Mouse (Mus musculus): ENCODE measurements around the gene Slc44a1.

Slc44a1 gene

DNA sequence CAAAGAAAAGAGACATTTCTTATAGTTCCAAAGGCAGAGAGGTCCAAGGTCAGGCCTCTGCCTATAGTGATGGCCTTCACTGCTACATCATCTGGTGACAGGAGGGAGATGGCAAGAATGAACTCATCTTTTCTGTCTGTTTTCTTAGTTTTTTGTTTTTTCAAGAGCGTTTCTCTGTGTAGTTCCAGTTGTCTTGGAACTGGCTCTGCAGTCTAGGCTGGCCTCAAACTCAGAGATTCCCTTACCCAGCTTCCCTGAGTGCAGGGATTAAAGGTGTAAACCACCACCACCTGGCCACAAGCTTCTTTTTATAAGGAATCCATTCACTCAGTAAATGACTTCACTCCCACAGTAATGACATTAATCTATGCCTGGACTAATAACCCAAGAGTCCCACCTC lies 148.7 kb downstream of the Slc44a1 start:
- Histone ChIP-seq H3K4me1 (replicated peaks; ENCODE audit: low read depth, low read length) (peaks cover 4% of the 10 kb centered on the region; the same call in 1 of the 2 replicates), H3K4me3 (replicated peaks; ENCODE audit: low read length) (no peak overlapping the region)
- TF ChIP-seq CTCF (conservative IDR thresholded peaks at IDR 0.05; ENCODE audit: low read length) (no peak), NANOG (IDR thresholded peaks at IDR 0.05; ENCODE audit: borderline replicate concordance, low read length) (no peak), POU5F1 (IDR thresholded peaks at IDR 0.05; ENCODE audit: borderline replicate concordance, low read length) (no peak)

DNA sequence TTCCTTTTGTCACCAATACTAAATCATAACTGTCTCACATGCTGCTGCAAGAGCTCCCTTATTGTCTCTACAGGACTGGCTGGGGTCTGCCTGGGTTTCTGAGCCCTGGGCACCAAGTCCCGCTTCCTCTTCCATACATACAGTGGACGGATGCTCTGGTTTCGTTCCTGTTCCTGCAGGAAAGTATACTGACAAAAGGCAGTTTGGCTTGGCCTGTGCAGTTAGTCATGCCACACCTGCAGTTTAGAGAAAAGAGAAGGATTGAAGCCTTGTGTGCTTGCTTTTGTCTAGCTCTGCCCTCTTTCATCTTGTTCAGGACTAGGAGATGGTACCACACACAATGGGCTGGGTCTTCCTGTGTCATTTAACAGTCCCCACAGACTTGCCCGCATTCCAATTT lies 149.3 kb downstream of the Slc44a1 start:
- H3K4me3 ChIP-seq (replicated peaks; ENCODE audit: low read length), result no peak overlapping the region
- TF ChIP-seq CTCF (conservative IDR thresholded peaks at IDR 0.05; ENCODE audit: low read length), result no peak
- no peak for TF ChIP-seq POU5F1 (IDR thresholded peaks at IDR 0.05; ENCODE audit: borderline replicate concordance, low read length)
- TF ChIP-seq NANOG (IDR thresholded peaks at IDR 0.05; ENCODE audit: borderline replicate concordance, low read length), result no peak
- no peaks in the 10 kb centered on the region for H3K27me3 ChIP-seq (ENCODE audit: insufficient read depth, low read length)
- H3K36me3 ChIP-seq (ENCODE audit: insufficient read depth, low read length), result no peaks in the 10 kb centered on the region
- H3K9me3 ChIP-seq (ENCODE audit: low read length), result no peaks in the 10 kb centered on the region
- H3K4me1 ChIP-seq (replicated peaks; ENCODE audit: low read depth, low read length), result peaks cover 6% of the 10 kb centered on the region; the same call in 1 of the 2 replicates

More for the DNA sequence above, 148.7 kb downstream of the Slc44a1 start:
- H3K36me3 ChIP-seq (ENCODE audit: insufficient read depth, low read length), result no peaks in the 10 kb centered on the region
- no peaks in the 10 kb centered on the region for H3K27me3 ChIP-seq (ENCODE audit: insufficient read depth, low read length)
- H3K9me3 ChIP-seq (ENCODE audit: low read length), result no peaks in the 10 kb centered on the region

DNA sequence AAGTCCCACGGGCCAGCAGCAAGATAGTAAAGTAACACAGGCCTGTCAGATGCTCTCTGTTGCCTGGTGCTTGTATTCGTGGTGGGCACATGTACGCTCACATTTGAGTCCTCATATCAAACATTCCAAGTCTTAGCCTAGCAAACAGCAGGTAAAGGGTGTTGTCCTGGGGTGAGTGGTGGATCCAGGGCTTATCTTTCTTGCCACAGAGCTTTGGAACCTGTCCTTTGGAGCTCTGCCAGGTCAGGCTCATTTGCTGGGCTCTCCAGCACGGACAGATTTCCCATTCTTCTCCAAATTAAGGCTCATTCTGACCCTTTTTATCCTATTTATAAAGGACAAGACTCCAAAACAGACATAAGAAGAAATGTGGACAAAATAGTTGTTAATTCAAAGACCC lies 149.9 kb downstream of the Slc44a1 start:
- TF ChIP-seq NANOG (IDR thresholded peaks at IDR 0.05; ENCODE audit: borderline replicate concordance, low read length), result no peak
- no peak for TF ChIP-seq POU5F1 (IDR thresholded peaks at IDR 0.05; ENCODE audit: borderline replicate concordance, low read length)
- no peak for TF ChIP-seq CTCF (conservative IDR thresholded peaks at IDR 0.05; ENCODE audit: low read length)
- no peaks in the 10 kb centered on the region; the same call in 1 of the 2 replicates for H3K27me3 ChIP-seq (ENCODE audit: insufficient read depth, low read length)
- no peak overlapping the region for H3K4me3 ChIP-seq (replicated peaks; ENCODE audit: low read length)
- H3K4me1 ChIP-seq (replicated peaks; ENCODE audit: low read depth, low read length), result peaks cover 6% of the 10 kb centered on the region; the same call in 1 of the 2 replicates
- no peaks in the 10 kb centered on the region for H3K36me3 ChIP-seq (ENCODE audit: insufficient read depth, low read length)
- H3K9me3 ChIP-seq (ENCODE audit: low read length), result no peaks in the 10 kb centered on the region

DNA sequence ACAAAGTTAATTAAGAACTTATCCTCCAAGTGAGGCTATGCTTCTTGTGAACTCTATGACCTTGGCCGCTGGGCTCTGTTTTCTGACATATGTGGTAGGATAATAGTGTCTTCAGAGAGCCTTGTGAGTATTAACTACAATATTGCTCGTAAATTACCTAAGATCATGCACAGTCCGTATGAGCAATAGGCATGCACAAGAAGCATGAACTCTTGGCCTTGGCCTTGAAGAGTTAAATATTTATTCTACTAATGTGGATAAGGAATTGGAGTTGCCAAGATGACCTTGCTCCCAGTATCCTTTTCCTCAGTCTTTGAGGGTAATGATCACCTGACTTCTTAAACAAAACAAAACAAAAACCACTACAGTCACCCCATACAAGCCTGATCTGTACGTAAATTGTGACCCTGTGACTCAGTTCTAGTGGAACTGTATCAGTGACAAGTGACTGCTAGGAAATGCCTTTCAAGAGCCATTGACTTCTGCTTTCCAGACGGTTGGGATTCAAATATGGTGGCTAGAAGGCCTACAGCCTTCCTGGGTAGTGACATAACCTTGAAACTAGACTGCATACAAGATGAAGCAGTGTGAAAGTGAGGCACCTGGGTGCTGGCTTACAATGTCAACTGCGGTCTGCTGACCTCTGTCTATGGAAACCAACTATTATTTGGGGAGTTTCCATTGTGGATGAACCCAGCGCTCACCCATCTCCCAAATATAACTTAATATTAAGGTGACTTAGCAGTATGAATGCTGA lies 150.7 kb downstream of the Slc44a1 start:
- H3K4me1 ChIP-seq (replicated peaks; ENCODE audit: low read depth, low read length), result peaks cover 6% of the 10 kb centered on the region
- no peaks in the 10 kb centered on the region for H3K36me3 ChIP-seq (ENCODE audit: insufficient read depth, low read length)
- H3K4me3 ChIP-seq (replicated peaks; ENCODE audit: low read length), result no peak overlapping the region
- H3K27me3 ChIP-seq (ENCODE audit: insufficient read depth, low read length), result peaks cover 3% of the 10 kb centered on the region; the same call in 1 of the 2 replicates
- no peak for TF ChIP-seq CTCF (conservative IDR thresholded peaks at IDR 0.05; ENCODE audit: low read length)
- TF ChIP-seq POU5F1 (IDR thresholded peaks at IDR 0.05; ENCODE audit: borderline replicate concordance, low read length), result no peak
- TF ChIP-seq NANOG (IDR thresholded peaks at IDR 0.05; ENCODE audit: borderline replicate concordance, low read length), result no peak
- no peaks in the 10 kb centered on the region for H3K9me3 ChIP-seq (ENCODE audit: low read length)

DNA sequence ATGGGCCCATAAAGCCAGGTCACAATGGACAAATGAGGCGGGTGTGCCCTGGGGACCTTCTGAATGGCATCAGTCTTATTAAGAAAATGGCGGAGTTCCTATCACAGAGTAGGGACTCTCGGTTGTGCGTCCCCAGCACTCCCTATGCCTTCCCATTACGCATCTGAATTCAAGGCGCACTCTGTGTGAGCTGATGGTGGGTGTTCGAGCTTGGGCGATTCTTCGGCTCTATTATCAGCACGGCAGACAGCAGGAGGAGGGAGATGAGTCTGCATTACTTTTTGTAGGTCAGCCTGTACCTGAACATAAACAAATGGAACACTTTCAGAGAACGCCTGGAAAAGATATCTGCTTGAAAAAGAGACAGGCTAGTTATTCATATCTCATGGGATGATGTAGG lies 151.3 kb downstream of the Slc44a1 start:
- Histone ChIP-seq H3K4me3 (replicated peaks; ENCODE audit: low read length) (no peak overlapping the region), H3K27me3 (ENCODE audit: insufficient read depth, low read length) (peaks cover 3% of the 10 kb centered on the region; the same call in 1 of the 2 replicates), H3K36me3 (ENCODE audit: insufficient read depth, low read length) (no peaks in the 10 kb centered on the region), H3K4me1 (replicated peaks; ENCODE audit: low read depth, low read length) (peaks cover 13% of the 10 kb centered on the region), H3K9me3 (ENCODE audit: low read length) (no peaks in the 10 kb centered on the region)
- no peak for TF ChIP-seq NANOG (IDR thresholded peaks at IDR 0.05; ENCODE audit: borderline replicate concordance, low read length)
- TF ChIP-seq POU5F1 (IDR thresholded peaks at IDR 0.05; ENCODE audit: borderline replicate concordance, low read length), result no peak
- TF ChIP-seq CTCF (conservative IDR thresholded peaks at IDR 0.05; ENCODE audit: low read length), result no peak

DNA sequence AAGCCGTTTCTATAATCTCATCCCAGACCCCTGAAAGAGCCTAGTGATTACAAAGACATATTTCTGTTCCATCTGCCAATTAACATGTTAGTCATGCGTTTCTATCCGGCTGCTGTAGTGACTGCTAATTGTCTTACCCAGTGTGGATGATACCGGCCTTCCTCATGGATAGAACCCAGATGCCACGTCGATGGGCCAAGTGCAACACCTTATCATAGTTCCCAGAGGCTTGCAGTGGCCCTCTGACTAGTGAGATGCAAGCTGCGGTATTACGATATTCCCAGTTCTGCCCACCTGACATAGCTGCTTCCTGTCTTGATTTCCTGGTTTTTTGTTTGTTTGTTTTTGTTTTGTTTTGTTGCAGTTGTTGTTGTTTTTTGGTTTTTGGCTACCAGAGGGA lies 151.7 kb downstream of the Slc44a1 start:
- Histone ChIP-seq H3K36me3 (ENCODE audit: insufficient read depth, low read length) (no peaks in the 10 kb centered on the region), H3K4me1 (replicated peaks; ENCODE audit: low read depth, low read length) (peaks cover 17% of the 10 kb centered on the region), H3K9me3 (ENCODE audit: low read length) (no peaks in the 10 kb centered on the region), H3K4me3 (replicated peaks; ENCODE audit: low read length) (no peak overlapping the region), H3K27me3 (ENCODE audit: insufficient read depth, low read length) (peaks cover 3% of the 10 kb centered on the region; the same call in 1 of the 2 replicates)
- no peak for TF ChIP-seq NANOG (IDR thresholded peaks at IDR 0.05; ENCODE audit: borderline replicate concordance, low read length)
- no peak for TF ChIP-seq CTCF (conservative IDR thresholded peaks at IDR 0.05; ENCODE audit: low read length)
- no peak for TF ChIP-seq POU5F1 (IDR thresholded peaks at IDR 0.05; ENCODE audit: borderline replicate concordance, low read length)

DNA sequence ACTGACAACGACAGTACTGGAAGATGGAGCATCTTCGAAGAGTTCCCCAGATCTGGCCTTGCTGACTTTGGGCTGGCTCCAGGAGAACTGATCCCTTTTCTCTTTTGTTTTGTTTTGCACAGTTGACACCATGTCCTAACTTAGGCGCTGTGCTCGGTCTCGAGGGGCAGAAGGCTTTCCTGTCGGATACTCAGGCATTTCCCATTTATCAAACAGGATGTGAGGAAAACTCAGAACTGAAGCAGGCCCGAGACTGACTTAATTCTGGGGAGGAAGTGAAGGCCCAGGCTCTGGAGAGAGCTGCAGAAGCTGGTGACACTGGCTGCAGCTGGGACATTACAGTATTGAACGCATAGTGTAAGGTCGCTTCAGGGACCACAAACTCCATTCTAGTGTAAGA lies 152.2 kb downstream of the Slc44a1 start:
- Histone ChIP-seq H3K4me3 (replicated peaks; ENCODE audit: low read length) (no peak overlapping the region), H3K9me3 (ENCODE audit: low read length) (no peaks in the 10 kb centered on the region), H3K4me1 (replicated peaks; ENCODE audit: low read depth, low read length) (peaks cover 20% of the 10 kb centered on the region), H3K27me3 (ENCODE audit: insufficient read depth, low read length) (peaks cover 6% of the 10 kb centered on the region; the same call in 1 of the 2 replicates), H3K36me3 (ENCODE audit: insufficient read depth, low read length) (no peaks in the 10 kb centered on the region)
- TF ChIP-seq CTCF (conservative IDR thresholded peaks at IDR 0.05; ENCODE audit: low read length) (no peak), POU5F1 (IDR thresholded peaks at IDR 0.05; ENCODE audit: borderline replicate concordance, low read length) (no peak), NANOG (IDR thresholded peaks at IDR 0.05; ENCODE audit: borderline replicate concordance, low read length) (no peak)

DNA sequence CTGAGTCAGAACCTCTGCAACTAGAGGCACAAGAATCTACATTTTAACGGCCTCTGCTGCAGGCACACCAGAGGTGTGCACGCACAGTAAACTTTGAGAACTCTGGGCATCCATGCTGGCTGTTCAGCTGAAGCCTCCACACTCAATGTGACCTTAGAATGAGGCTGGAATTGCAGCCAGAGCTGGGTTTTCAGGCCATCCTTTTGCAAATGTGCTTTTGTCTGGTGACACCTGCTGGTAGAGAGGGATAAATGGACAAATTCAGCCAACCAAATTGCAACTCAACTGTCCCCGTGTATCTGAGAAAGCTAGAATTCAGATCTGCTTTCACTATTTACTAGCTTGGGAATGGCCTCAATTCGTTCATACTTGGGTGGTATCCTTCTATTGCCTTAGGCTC lies 154.0 kb downstream of the Slc44a1 start:
- no peak for TF ChIP-seq NANOG (IDR thresholded peaks at IDR 0.05; ENCODE audit: borderline replicate concordance, low read length)
- TF ChIP-seq CTCF (conservative IDR thresholded peaks at IDR 0.05; ENCODE audit: low read length), result peak; percentile 54
- Histone ChIP-seq H3K9me3 (ENCODE audit: low read length) (no peaks in the 10 kb centered on the region), H3K36me3 (ENCODE audit: insufficient read depth, low read length) (no peaks in the 10 kb centered on the region)

More for the DNA sequence above, 154.0 kb downstream of the Slc44a1 start:
- peaks cover 20% of the 10 kb centered on the region for H3K4me1 ChIP-seq (replicated peaks; ENCODE audit: low read depth, low read length)
- peaks cover 6% of the 10 kb centered on the region; the same call in 1 of the 2 replicates for H3K27me3 ChIP-seq (ENCODE audit: insufficient read depth, low read length)
- H3K4me3 ChIP-seq (replicated peaks; ENCODE audit: low read length), result no peak overlapping the region

All from E14TG2a.4 (cell line).